Mouse (Mus musculus): ENCODE data around the gene Ankrd27.

DNA sequence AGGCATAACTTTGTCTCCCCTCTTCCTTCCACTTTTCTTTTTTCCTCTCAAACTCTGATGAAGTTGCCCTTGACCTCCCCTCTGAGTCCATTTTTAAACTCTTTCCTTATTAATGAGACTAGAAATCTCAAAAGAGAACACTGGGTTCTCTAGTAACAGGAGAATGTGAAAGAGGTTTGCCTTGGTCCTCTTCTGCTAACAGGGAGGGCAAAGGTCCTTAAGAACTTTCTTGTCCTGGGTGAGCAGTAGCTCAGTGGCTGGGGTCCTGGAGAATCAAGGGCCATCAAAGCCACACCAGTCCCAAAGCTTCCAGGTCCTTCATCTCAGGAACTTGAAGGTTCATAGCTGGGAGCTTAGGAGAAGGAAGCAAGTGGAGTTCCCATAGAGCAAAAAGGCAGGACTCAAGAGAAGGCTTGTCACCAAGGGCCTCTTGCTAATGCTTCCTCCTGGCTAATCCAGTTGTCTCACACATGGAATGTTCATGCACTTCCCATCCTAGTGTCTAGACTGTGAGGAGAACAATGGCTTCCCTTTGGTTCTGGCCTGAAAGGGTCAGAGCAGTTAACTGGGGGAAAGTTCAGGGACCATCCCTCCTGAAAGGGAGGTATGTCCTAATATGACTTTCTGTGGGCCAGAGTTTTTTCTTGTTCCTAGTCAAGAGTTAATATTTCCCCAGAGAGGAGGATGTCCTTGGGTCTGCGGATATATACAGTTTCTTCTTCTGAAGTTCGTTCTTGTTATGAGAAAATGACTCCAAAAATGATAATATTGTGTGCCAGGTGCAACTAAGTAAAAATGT, 21.8 kb upstream of the Ankrd27 start:
- TF ChIP-seq CTCF (conservative IDR thresholded peaks at IDR 0.05; ENCODE audit: low read length) (no peak), NANOG (IDR thresholded peaks at IDR 0.05; ENCODE audit: borderline replicate concordance, low read length) (no peak), POU5F1 (IDR thresholded peaks at IDR 0.05; ENCODE audit: borderline replicate concordance, low read length) (no peak)

Data from E14TG2a.4 (cell line).